Mouse (Mus musculus): ENCODE results near the gene Ntrk3.
A peak's percentile ranks its signal among the peaks of the same experiment; 100 is the strongest.

Ntrk3 gene

GRCm38 (mm10) chr7:78253777-78254385 is 483.9 kb downstream of the Ntrk3 start:
- DNase-seq (ENCODE audit: inconsistent age in 2 of 2, low spot score in 1 of 2) = peak in 1 of 2 experiments; percentile 16

GRCm38 (mm10) chr7:78248119-78248642 is 489.6 kb downstream of the Ntrk3 start:
- DNase-seq (ENCODE audit: inconsistent age in 2 of 2, low spot score in 1 of 2) = no peak

- no peak for DNase-seq (ENCODE audit: inconsistent age in 2 of 2, low spot score in 1 of 2)
Observed at GRCm38 (mm10) chr7:78239012-78239411, 498.8 kb downstream of the Ntrk3 start.

- no peak for DNase-seq (ENCODE audit: inconsistent age in 2 of 2, low spot score in 1 of 2)
Observed at GRCm38 (mm10) chr7:78221668-78222067, 516.1 kb downstream of the Ntrk3 start.

GRCm38 (mm10) chr7:78220949-78221348 is 516.9 kb downstream of the Ntrk3 start:
- DNase-seq (ENCODE audit: inconsistent age in 2 of 2, low spot score in 1 of 2) = peak in 1 of 2 experiments; percentile 20

GRCm38 (mm10) chr7:78190931-78191653 is 546.7 kb downstream of the Ntrk3 start:
- DNase-seq (ENCODE audit: inconsistent age in 2 of 2, low spot score in 1 of 2) = no peak

- no peak for DNase-seq (ENCODE audit: inconsistent age in 2 of 2, low spot score in 1 of 2)
Observed at GRCm38 (mm10) chr7:78185578-78185977, 552.2 kb downstream of the Ntrk3 start.

- DNase-seq (ENCODE audit: inconsistent age in 2 of 2, low spot score in 1 of 2) = no peak
Observed at GRCm38 (mm10) chr7:78183396-78183795, 554.4 kb downstream of the Ntrk3 start.

GRCm38 (mm10) chr7:78179996-78180665 is 557.7 kb downstream of the Ntrk3 start:
- no peak for DNase-seq (ENCODE audit: inconsistent age in 2 of 2, low spot score in 1 of 2)

GRCm38 (mm10) chr7:78172267-78172955 is 565.4 kb downstream of the Ntrk3 start:
- no peak for DNase-seq (ENCODE audit: inconsistent age in 2 of 2, low spot score in 1 of 2)

- no peak for DNase-seq (ENCODE audit: inconsistent age in 2 of 2, low spot score in 1 of 2)
Observed at GRCm38 (mm10) chr7:78165466-78165865, 572.3 kb downstream of the Ntrk3 start.

GRCm38 (mm10) chr7:78157946-78158345 is 579.9 kb downstream of the Ntrk3 start:
- no peak for DNase-seq (ENCODE audit: inconsistent age in 2 of 2, low spot score in 1 of 2)

- no peak for DNase-seq (ENCODE audit: inconsistent age in 2 of 2, low spot score in 1 of 2)
Observed at GRCm38 (mm10) chr7:78145251-78145650, 592.6 kb downstream of the Ntrk3 start.

- DNase-seq (ENCODE audit: inconsistent age in 2 of 2, low spot score in 1 of 2) = no peak
Observed at GRCm38 (mm10) chr7:78144849-78145248, 593.0 kb downstream of the Ntrk3 start.

GRCm38 (mm10) chr7:78129966-78130365 is 607.8 kb downstream of the Ntrk3 start:
- no peak for DNase-seq (ENCODE audit: inconsistent age in 2 of 2, low spot score in 1 of 2)

Data from adrenal gland, adult (tissue).